In genomic region chr4:151283092-151283741, GRCm38 (mm10) we compare ENCODE assay signal across 8 mouse cellular contexts.
A peak's percentile ranks its signal among the peaks of the same experiment; 100 is the strongest.
DNase-seq lines count a peak whose midpoint lies in the region; ATAC-seq and TF ChIP-seq lines count a peak whose summit lies in the region.
"Had no signal": no experiment of that assay in that cellular context is flagged by ENCODE, and none has a peak within 500 bp of the region (broad histone marks: within the 10 kb centered on the region; RNA-seq: fewer than 3 reads in every experiment).

No protein-coding gene starts in this region.

- no peaks in the 10 kb centered on the region for H3K27me3 ChIP-seq in thymus, adult 2 months (ENCODE audit: control insufficient read depth, insufficient read depth, low read length)
- H3K27me3 ChIP-seq in embryonic facial prominence, embryonic 11.5 days (ENCODE audit: control insufficient read depth, insufficient read depth, low read length): no peaks in the 10 kb centered on the region
- no peaks in the 10 kb centered on the region for H3K27me3 ChIP-seq in kidney, postnatal 0 days (ENCODE audit: insufficient read depth, low read length)
- no peaks in the 10 kb centered on the region; the same call in 1 of the 2 replicates for H3K27me3 ChIP-seq in liver, embryonic 11.5 days (replicated peaks; ENCODE audit: control insufficient read depth, insufficient read depth, low read length)
- H3K27me3 ChIP-seq: hindbrain, embryonic 15.5 days had no signal

- peak; percentile 66; the same call in 1 of the 2 replicates for TF ChIP-seq CTCF in thymus, adult 2 months (IDR thresholded peaks at IDR 0.05; ENCODE audit: borderline replicate concordance, control insufficient read depth, extremely low read depth, insufficient read depth, low read length, poor library complexity)
- peak; percentile 92 for TF ChIP-seq CTCF in kidney, postnatal 0 days (IDR thresholded peaks at IDR 0.05; ENCODE audit: low read depth)

- H3K36me3 ChIP-seq in thymus, adult 2 months (ENCODE audit: control insufficient read depth, insufficient read depth, low read length): no peaks in the 10 kb centered on the region
- H3K36me3 ChIP-seq in embryonic facial prominence, embryonic 11.5 days (replicated peaks; ENCODE audit: control insufficient read depth, insufficient read depth, low read depth, low read length): no peaks in the 10 kb centered on the region
- no peaks in the 10 kb centered on the region for H3K36me3 ChIP-seq in kidney, postnatal 0 days (ENCODE audit: insufficient read depth, low read length)
- H3K36me3 ChIP-seq in liver, embryonic 11.5 days (ENCODE audit: control insufficient read depth, insufficient read depth, low read length): no peaks in the 10 kb centered on the region
- H3K36me3 ChIP-seq: hindbrain, embryonic 15.5 days had no signal

- H3K9ac ChIP-seq in embryonic facial prominence, embryonic 11.5 days (replicated peaks; ENCODE audit: low read length): no peak overlapping the region
- no peak overlapping the region for H3K9ac ChIP-seq in kidney, postnatal 0 days (ENCODE audit: low read depth, low read length)
- H3K9ac ChIP-seq in liver, embryonic 11.5 days (ENCODE audit: low read depth, low read length): no peak overlapping the region
- H3K9ac ChIP-seq: hindbrain, embryonic 15.5 days had no signal

- no peak overlapping the region for H3K4me2 ChIP-seq in embryonic facial prominence, embryonic 11.5 days (ENCODE audit: low read depth, low read length)
- H3K4me2 ChIP-seq in kidney, postnatal 0 days (ENCODE audit: low read length): no peak overlapping the region
- no peak overlapping the region for H3K4me2 ChIP-seq in liver, embryonic 11.5 days
- H3K4me2 ChIP-seq: hindbrain, embryonic 15.5 days had no signal

- ATAC-seq in embryonic facial prominence, embryonic 11.5 days (replicated peaks; ENCODE audit: insufficient number of reproducible peaks, low FRiP score, low TSS enrichment, low read depth): no peak
- ATAC-seq in kidney, postnatal 0 days (replicated peaks; ENCODE audit: low FRiP score, low read depth): peak; percentile 57
- ATAC-seq in liver, embryonic 11.5 days (replicated peaks; ENCODE audit: low FRiP score): no peak

- H3K4me1 ChIP-seq in thymus, adult 2 months (replicated peaks; ENCODE audit: control insufficient read depth, insufficient read depth, low read length): no peaks in the 10 kb centered on the region
- H3K4me1 ChIP-seq in embryonic facial prominence, embryonic 11.5 days (ENCODE audit: control insufficient read depth, insufficient read depth, low read length): no peaks in the 10 kb centered on the region
- H3K4me1 ChIP-seq in kidney, postnatal 0 days (replicated peaks; ENCODE audit: insufficient read depth, low read length): no peaks in the 10 kb centered on the region
- no peaks in the 10 kb centered on the region for H3K4me1 ChIP-seq in liver, embryonic 11.5 days (replicated peaks; ENCODE audit: control insufficient read depth, insufficient read depth, low read length)

- H3K9me3 ChIP-seq in embryonic facial prominence, embryonic 11.5 days (replicated peaks; ENCODE audit: control insufficient read depth, low read length): no peaks in the 10 kb centered on the region
- H3K9me3 ChIP-seq in kidney, postnatal 0 days (replicated peaks; ENCODE audit: low read length): no peaks in the 10 kb centered on the region
- H3K9me3 ChIP-seq in liver, embryonic 11.5 days (ENCODE audit: control insufficient read depth, low read length): no peaks in the 10 kb centered on the region
- H3K9me3 ChIP-seq: hindbrain, embryonic 15.5 days had no signal

- H3K27ac ChIP-seq in thymus, adult 2 months (ENCODE audit: control insufficient read depth, insufficient read depth, low read length): no peak overlapping the region
- no peak overlapping the region for H3K27ac ChIP-seq in embryonic facial prominence, embryonic 11.5 days (replicated peaks; ENCODE audit: low read depth, low read length)
- no peak overlapping the region for H3K27ac ChIP-seq in kidney, postnatal 0 days
- no peak overlapping the region for H3K27ac ChIP-seq in liver, embryonic 11.5 days (ENCODE audit: low read depth, low read length)

- 38% methylated on average over 16 of the region's 16 CpGs for WGBS in thymus, adult 2 months
- 35% methylated on average over 16 of the region's 16 CpGs for WGBS in embryonic facial prominence, embryonic 11.5 days
- 13% methylated on average over 16 of the region's 16 CpGs for WGBS in kidney, postnatal 0 days
- 36% methylated on average over 16 of the region's 16 CpGs for WGBS in liver, embryonic 11.5 days

- H3K4me3 ChIP-seq in thymus, adult 2 months (ENCODE audit: control insufficient read depth, insufficient read depth, low read length): no peak overlapping the region
- H3K4me3 ChIP-seq in embryonic facial prominence, embryonic 11.5 days (ENCODE audit: low read depth, low read length): no peak overlapping the region
- no peak overlapping the region for H3K4me3 ChIP-seq in kidney, postnatal 0 days (replicated peaks; ENCODE audit: low read depth, low read length)
- H3K4me3 ChIP-seq in liver, embryonic 11.5 days (ENCODE audit: low read depth, low read length): no peak overlapping the region
- H3K4me3 ChIP-seq: hindbrain, embryonic 15.5 days had no signal

- DNase-seq in thymus, adult 2 months: peak; percentile 39
- no peak for DNase-seq in thymus, adult 18-20 months
- peak; percentile 58 to 63 for DNase-seq in adrenal gland, postnatal 36 days
- DNase-seq in embryonic facial prominence, embryonic 11.5 days (ENCODE audit: low spot score): peak; percentile 75
- DNase-seq in kidney, postnatal 0 days (ENCODE audit: low spot score): peak; percentile 53
- peak; percentile 55 for DNase-seq in liver, embryonic 11.5 days (ENCODE audit: low spot score)
- peak; percentile 85 to 89 for DNase-seq in right cerebral cortex, adult 2 months (ENCODE audit: low spot score in 2 of 2)

- no peak for TF ChIP-seq POLR2A in thymus, adult 2 months (IDR thresholded peaks at IDR 0.05; ENCODE audit: control insufficient read depth, extremely low read depth, insufficient read depth, low read length, poor library complexity)

Comparison
In these comparisons a context has a peak if more than half of its experiments do, and no peak if none do; other contexts are left out.
1. DNase-seq: peak in thymus, adult 2 months (single experiment), adrenal gland, postnatal 36 days (2 of 2), embryonic facial prominence, embryonic 11.5 days (single experiment), kidney, postnatal 0 days (single experiment), liver, embryonic 11.5 days (single experiment) and right cerebral cortex, adult 2 months (2 of 2); none in thymus, adult 18-20 months (0 of 2).